Mouse (Mus musculus): ENCODE data around the gene Zc3hav1l. TPM values are rescaled to one million over a fixed set of nuclear protein-coding genes. Genes with fewer than 3 reads are reported as not detected.

Gene Zc3hav1l
- 9.0 and 10.4 TPM in 2 replicates for polyA plus RNA-seq (2015; fragmentation: Nextera tagmentation; extraction: Ambion mirVana)

DNA sequence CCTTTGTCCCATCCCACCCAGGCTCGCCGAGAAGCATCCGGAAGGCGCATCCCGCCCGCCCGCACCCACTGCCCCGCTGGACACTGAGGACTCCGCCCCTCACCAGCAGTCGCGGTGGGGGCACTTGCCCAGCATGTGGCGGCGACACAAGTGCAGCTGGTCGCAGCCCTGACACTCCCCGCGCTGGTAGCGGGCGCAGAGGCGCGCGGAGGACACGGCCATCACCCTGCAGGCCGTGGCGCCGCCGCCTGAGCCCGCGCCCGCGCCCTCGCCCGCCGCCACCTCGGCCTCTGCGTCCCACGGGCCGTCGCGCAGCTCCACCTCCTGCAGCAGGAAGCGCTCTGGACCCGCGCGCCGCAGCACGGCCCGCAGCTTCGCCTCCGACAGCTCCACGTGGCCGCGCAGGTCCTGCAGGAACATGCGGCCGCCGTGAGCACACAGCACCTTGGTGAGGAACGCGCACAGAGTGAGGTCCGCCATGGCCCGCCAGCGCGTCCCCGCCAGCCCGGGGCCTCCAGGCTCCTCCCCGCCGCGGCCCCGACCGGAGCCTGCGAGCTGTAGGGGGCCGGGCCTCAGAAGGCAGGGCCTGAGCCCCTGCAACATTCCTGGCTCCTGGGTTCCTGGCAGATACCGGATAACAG is at the start of gene Zc3hav1l:
Zc3hav1l (minus strand) TSS at position 499 of the 641 bp plus-strand sequence.
- H3K27me3 ChIP-seq: no peaks in the 10 kb centered on the region
- peaks cover 8% of the 10 kb centered on the region for H3K4me1 ChIP-seq
- peak within 1 kb of the TSS; percentile 92 for H3K27ac ChIP-seq (replicated peaks)
- peak within 1 kb of the TSS; percentile 79 for H3K9ac ChIP-seq
- peak within 1 kb of the TSS; percentile 66 for H3K4me2 ChIP-seq (replicated peaks)
- peak; percentile 98 for ATAC-seq (ENCODE audit: insufficient number of reproducible peaks, low FRiP score, low TSS enrichment, low read depth)
- no peaks in the 10 kb centered on the region for H3K9me3 ChIP-seq (replicated peaks)
- under 1% methylated on average over 70 of the region's 70 CpGs for WGBS
- H3K36me3 ChIP-seq: peaks cover 26% of the 10 kb centered on the region
- peak within 1 kb of the TSS; percentile 62 for H3K4me3 ChIP-seq (replicated peaks)

DNA sequence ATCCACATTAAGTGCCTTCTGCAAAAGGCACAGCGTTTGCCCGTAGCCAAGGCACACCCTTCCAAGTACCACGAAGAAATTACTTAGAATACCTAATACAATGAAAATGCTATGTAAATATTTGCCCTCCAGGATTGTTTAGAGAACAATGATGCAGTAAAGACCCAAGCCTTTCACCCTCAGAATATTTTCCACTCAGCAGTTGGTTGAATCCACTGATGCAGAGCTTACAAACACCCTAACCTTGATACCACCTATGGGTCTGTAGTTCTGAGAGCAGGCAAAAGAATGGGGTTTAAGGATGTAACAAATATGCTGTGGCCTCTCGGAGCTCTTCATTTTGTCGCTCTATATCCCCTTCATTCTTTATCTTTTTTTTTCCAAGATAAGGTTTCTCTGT is 48.8 kb upstream of the Zc3hav1l start:
- H3K4me3 ChIP-seq (replicated peaks): no peak overlapping the region
- no peaks in the 10 kb centered on the region for H3K4me1 ChIP-seq
- H3K27me3 ChIP-seq: peaks cover 16% of the 10 kb centered on the region
- H3K9me3 ChIP-seq (replicated peaks): no peaks in the 10 kb centered on the region
- no peak for ATAC-seq (ENCODE audit: insufficient number of reproducible peaks, low FRiP score, low TSS enrichment, low read depth)
- no peak overlapping the region for H3K27ac ChIP-seq (replicated peaks)
- 70% methylated on average over 5 of the region's 5 CpGs for WGBS
- H3K36me3 ChIP-seq: no peaks in the 10 kb centered on the region
- no peak overlapping the region for H3K9ac ChIP-seq
- H3K4me2 ChIP-seq (replicated peaks): no peak overlapping the region

DNA sequence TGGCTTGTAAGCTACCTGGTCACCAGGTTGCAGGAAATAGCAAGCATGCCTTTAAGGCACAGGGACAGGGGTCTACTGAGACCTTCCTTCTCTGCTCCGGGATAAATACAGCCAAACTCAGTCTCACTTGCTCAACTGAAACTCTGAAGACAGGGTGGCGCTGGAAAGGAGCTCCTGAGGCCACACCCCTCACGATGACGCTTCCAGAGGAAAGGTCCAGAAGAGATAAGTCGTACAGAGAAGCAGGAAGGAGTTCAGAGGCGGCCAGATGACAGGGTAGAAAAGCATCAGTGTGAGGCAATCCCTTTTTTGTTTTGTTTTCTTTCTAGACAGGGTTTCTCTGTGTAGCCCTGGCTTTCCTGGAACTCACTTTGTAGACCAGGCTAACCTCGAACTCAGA is 46.7 kb upstream of the Zc3hav1l start:
- 47% methylated on average over 7 of the region's 7 CpGs for WGBS

DNA sequence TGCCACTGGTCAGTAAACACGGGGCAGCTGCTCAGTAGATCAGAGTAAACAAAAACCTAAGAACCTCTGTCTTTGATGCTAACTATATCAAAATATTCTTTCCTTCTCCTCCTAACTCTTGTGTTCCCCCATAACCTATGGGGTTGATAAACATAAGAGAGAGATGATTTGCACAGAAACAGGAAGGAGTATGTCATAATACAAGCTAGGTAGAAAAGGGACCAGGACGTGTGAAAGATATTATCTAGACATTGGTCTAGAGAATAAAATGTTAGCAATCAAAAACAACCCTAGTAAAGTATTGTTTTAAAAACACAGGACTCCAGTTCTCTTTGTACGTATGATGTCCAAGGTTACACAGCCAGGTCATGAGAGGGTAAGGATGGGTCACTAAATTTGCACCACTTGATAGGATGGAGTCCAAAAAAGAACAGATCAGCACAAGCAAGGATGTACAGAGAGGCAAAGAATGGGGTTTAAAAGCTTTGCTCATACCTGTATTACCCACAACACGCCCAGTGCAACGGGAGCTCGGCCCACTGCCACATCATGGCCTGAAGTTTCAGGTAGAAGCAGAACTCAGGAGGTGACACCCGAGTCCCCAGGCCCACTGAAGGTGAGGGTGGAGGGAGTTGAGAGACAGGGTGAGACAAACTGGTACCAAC is 45.1 kb upstream of the Zc3hav1l start:
- H3K9me3 ChIP-seq (replicated peaks): no peaks in the 10 kb centered on the region
- WGBS: 74% methylated on average over 7 of the region's 7 CpGs
- ATAC-seq (ENCODE audit: insufficient number of reproducible peaks, low FRiP score, low TSS enrichment, low read depth): no peak
- no peaks in the 10 kb centered on the region for H3K27me3 ChIP-seq
- no peak overlapping the region for H3K9ac ChIP-seq
- H3K4me1 ChIP-seq: no peaks in the 10 kb centered on the region
- no peak overlapping the region for H3K27ac ChIP-seq (replicated peaks)
- no peak overlapping the region for H3K4me2 ChIP-seq (replicated peaks)
- H3K36me3 ChIP-seq: no peaks in the 10 kb centered on the region
- H3K4me3 ChIP-seq (replicated peaks): no peak overlapping the region

More for the DNA sequence above, 46.7 kb upstream of the Zc3hav1l start:
- Histone ChIP-seq H3K4me2 (replicated peaks) (no peak overlapping the region), H3K36me3 (no peaks in the 10 kb centered on the region), H3K27ac (replicated peaks) (no peak overlapping the region), H3K4me3 (replicated peaks) (no peak overlapping the region), H3K27me3 (no peaks in the 10 kb centered on the region; the same call in 1 of the 2 replicates), H3K9ac (no peak overlapping the region), H3K9me3 (replicated peaks) (no peaks in the 10 kb centered on the region), H3K4me1 (no peaks in the 10 kb centered on the region)
- ATAC-seq (ENCODE audit: insufficient number of reproducible peaks, low FRiP score, low TSS enrichment, low read depth): no peak

DNA sequence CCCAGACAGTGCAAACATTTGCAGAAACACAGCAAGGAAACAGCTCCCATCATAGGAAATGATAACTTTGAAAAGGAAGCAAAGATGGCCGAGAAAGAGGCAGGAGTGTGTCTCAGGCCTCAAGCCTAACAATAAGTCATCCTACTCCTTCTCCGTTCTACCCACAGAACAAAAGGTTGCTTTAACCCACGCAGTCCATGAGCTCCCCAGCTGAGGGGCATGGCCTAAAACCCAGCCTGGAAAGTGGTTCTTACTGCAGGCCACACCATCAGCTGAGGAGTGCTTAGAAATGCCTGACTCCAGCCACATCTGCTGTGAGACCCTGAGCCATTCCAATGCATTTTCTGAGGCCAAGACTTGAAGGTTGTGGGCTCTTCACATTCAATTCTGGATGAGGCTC is 44.5 kb upstream of the Zc3hav1l start:
- no peaks in the 10 kb centered on the region for H3K4me1 ChIP-seq
- no peak overlapping the region for H3K9ac ChIP-seq
- no peak overlapping the region for H3K4me3 ChIP-seq (replicated peaks)
- no peak overlapping the region for H3K4me2 ChIP-seq (replicated peaks)
- H3K27ac ChIP-seq (replicated peaks): no peak overlapping the region
- H3K36me3 ChIP-seq: no peaks in the 10 kb centered on the region
- H3K9me3 ChIP-seq (replicated peaks): no peaks in the 10 kb centered on the region
- H3K27me3 ChIP-seq: no peaks in the 10 kb centered on the region
- no peak for ATAC-seq (ENCODE audit: insufficient number of reproducible peaks, low FRiP score, low TSS enrichment, low read depth)
- WGBS: 48% methylated on average over 3 of the region's 3 CpGs

DNA sequence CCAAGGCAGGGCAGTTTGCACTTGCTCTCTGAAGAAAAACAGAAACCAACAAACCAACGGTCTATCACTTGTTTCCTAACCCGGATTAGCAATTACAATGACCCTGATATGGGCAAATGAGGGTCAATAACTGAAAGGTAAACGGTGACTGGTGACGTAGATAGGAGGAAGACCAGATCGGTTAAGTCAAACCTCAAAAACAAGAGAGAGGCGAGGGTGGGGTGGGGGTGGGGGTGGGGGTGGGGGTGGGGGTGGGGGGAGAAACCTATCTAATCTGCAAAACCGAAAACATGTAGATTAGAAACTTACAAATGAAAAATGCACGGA is 43.6 kb upstream of the Zc3hav1l start:
- no peaks in the 10 kb centered on the region for H3K36me3 ChIP-seq
- no peak overlapping the region for H3K4me3 ChIP-seq (replicated peaks)
- ATAC-seq (ENCODE audit: insufficient number of reproducible peaks, low FRiP score, low TSS enrichment, low read depth): no peak
- no peak overlapping the region for H3K27ac ChIP-seq (replicated peaks)
- H3K27me3 ChIP-seq: no peaks in the 10 kb centered on the region
- WGBS: 78% methylated on average over 8 of the region's 8 CpGs
- H3K4me2 ChIP-seq (replicated peaks): no peak overlapping the region
- no peaks in the 10 kb centered on the region for H3K9me3 ChIP-seq (replicated peaks)
- no peak overlapping the region for H3K9ac ChIP-seq
- H3K4me1 ChIP-seq: no peaks in the 10 kb centered on the region

DNA sequence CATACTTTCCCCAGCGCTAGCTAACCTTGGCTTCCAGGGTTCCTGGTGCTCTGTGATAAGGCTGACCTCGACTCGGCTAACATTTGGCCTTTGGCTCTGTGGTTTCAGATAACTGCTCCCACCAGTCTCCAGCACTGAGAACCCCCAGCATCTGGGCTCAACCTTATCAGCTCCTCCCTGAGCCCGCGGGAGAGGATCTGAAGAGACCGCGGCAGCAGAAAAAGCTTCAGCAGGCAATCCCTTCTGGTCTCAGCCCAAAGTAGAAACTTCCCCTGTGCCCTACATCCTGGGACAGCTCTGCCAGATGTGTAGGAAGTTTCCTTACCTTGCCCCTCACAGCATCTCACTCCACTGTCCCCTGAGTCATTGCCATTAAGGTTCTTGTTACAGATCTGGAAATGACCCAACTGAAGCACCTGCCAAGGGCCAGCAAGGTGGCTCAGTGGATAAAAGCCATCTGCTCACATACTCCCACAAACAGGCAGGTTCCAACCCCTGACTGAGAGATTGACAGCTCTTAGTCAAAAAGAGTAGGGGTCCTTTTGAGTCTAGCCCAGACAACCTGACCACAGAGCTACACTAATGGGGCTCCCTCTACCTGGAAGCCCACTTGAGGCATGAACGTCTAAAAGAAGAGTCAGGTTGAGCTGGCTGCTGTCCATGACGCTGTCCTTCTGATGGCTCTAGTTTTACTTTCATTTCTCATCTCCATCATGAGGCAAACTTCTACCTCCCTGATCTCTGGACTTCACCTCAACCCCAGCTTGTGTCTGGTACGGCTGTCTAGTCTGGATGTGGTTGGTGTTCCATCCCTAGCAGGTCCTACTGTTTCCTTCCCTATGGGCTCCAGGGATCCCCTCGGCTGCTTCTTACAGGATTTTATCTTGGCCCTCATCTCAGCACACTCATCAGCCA is 42.9 kb upstream of the Zc3hav1l start:
- Histone ChIP-seq H3K4me3 (replicated peaks) (no peak overlapping the region), H3K9me3 (replicated peaks) (no peaks in the 10 kb centered on the region), H3K4me2 (replicated peaks) (no peak overlapping the region), H3K4me1 (no peaks in the 10 kb centered on the region), H3K27me3 (no peaks in the 10 kb centered on the region), H3K36me3 (no peaks in the 10 kb centered on the region), H3K27ac (replicated peaks) (no peak overlapping the region), H3K9ac (no peak overlapping the region)
- 72% methylated on average over 11 of the region's 11 CpGs for WGBS
- ATAC-seq (ENCODE audit: insufficient number of reproducible peaks, low FRiP score, low TSS enrichment, low read depth): no peak

DNA sequence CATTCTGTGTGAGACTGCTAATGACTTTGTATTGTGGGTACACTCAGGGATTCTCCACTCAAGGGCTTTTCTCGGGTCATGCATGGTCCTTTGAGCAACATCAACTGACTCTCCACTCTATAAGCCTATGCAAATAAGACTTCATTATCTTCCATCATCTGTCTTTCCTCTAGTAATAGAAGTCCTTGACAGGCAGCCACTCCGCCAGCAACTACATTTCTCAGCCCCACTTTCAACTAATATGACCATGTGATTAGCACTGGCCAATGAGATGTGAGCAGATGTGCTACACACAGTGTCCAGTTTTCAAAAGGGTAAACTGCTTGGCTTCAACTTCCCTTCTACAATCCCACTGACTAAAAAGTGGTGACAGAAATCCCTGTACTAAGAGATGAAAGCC is 40.0 kb upstream of the Zc3hav1l start:
- Histone ChIP-seq H3K9ac (no peak overlapping the region), H3K27me3 (no peaks in the 10 kb centered on the region), H3K36me3 (no peaks in the 10 kb centered on the region), H3K4me1 (no peaks in the 10 kb centered on the region), H3K27ac (replicated peaks) (no peak overlapping the region), H3K9me3 (replicated peaks) (no peaks in the 10 kb centered on the region), H3K4me3 (replicated peaks) (no peak overlapping the region), H3K4me2 (replicated peaks) (no peak overlapping the region)
- WGBS: 66% methylated on average over 2 of the region's 2 CpGs
- no peak for ATAC-seq (ENCODE audit: insufficient number of reproducible peaks, low FRiP score, low TSS enrichment, low read depth)

DNA sequence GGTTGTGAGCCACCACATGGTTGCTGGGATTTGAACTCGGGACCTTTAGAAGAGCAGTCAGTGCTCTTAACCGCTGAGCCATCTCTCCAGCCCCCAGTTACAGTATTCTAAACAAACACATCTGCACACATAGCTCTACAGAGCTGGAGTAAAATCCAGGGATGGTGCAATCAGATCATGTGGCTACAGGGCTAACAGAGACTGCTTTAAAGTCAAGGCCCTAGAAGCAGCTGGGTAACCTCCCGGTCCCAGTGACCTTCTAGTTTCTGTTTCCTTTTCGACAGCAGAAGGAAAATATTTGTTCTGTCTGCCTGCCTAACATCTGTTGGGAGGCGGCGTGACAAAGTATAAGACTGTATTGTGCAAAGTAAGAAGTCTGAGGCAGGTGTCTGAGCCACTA is 38.9 kb upstream of the Zc3hav1l start:
- ATAC-seq (ENCODE audit: insufficient number of reproducible peaks, low FRiP score, low TSS enrichment, low read depth): no peak
- H3K4me2 ChIP-seq (replicated peaks): no peak overlapping the region
- no peaks in the 10 kb centered on the region for H3K27me3 ChIP-seq
- H3K4me3 ChIP-seq (replicated peaks): no peak overlapping the region
- H3K9me3 ChIP-seq (replicated peaks): no peaks in the 10 kb centered on the region
- H3K27ac ChIP-seq (replicated peaks): no peak overlapping the region
- no peak overlapping the region for H3K9ac ChIP-seq
- 74% methylated on average over 6 of the region's 6 CpGs for WGBS
- H3K36me3 ChIP-seq: no peaks in the 10 kb centered on the region
- H3K4me1 ChIP-seq: no peaks in the 10 kb centered on the region

DNA sequence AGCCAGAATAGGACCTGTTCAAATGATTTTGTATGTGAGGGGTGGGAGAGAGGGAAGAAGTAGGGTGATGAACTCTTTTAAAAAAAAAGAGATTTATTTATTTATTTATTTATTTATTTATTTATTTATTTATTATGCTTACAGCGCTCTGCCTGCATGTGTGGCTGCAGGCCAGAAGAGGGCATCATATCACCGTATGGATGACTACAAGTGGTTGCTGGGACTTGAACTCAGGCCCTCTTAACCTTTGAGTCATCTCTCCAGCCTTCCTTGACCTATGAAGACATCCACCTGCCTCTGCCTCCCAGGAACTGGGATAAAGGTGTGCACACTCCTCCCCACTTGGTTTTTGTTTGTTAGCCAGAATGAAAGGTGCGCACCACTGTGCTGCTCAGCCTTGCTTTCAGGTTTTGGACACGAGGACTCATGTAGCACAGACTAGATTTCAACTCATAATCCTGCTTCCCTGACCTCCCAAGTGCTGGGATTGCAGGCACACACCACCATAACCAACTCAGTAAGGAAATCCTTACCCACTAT is 38.2 kb upstream of the Zc3hav1l start:
- ATAC-seq (ENCODE audit: insufficient number of reproducible peaks, low FRiP score, low TSS enrichment, low read depth): no peak
- Histone ChIP-seq H3K27ac (replicated peaks) (no peak overlapping the region), H3K36me3 (no peaks in the 10 kb centered on the region), H3K9me3 (replicated peaks) (no peaks in the 10 kb centered on the region), H3K9ac (no peak overlapping the region), H3K4me2 (replicated peaks) (no peak overlapping the region), H3K4me1 (no peaks in the 10 kb centered on the region), H3K27me3 (no peaks in the 10 kb centered on the region), H3K4me3 (replicated peaks) (no peak overlapping the region)
- WGBS: 84% methylated on average over 4 of the region's 4 CpGs

DNA sequence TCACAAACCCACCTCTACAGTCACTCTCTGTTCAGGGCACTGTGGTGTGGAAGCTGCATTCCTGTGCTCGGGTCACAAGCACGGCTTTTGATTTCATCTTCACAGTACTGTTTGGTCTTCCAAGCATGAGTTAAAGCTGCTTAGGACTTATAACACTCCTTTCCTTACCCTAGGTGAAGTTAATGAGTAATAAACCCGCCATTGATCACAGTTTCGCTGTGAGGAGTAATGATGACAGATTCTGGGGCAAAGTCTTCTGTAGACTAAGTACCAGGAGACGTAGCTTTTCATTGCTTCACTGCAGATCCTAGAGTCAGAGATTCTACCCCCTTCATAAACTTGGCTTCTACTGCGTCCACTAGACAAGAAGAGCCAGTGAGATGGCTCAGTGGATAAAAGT is 36.2 kb upstream of the Zc3hav1l start:
- Histone ChIP-seq H3K27ac (replicated peaks) (no peak overlapping the region), H3K27me3 (no peaks in the 10 kb centered on the region), H3K4me3 (replicated peaks) (no peak overlapping the region), H3K4me1 (no peaks in the 10 kb centered on the region), H3K9ac (no peak overlapping the region), H3K4me2 (replicated peaks) (no peak overlapping the region), H3K9me3 (replicated peaks) (no peaks in the 10 kb centered on the region), H3K36me3 (no peaks in the 10 kb centered on the region)
- 88% methylated on average over 6 of the region's 6 CpGs for whole genome bisulfite sequencing
- no peak for ATAC-seq (ENCODE audit: insufficient number of reproducible peaks, low FRiP score, low TSS enrichment, low read depth)

All from embryonic facial prominence, embryonic 15.5 days (tissue).